Mouse (Mus musculus) CH12.LX (cell line): ENCODE results near the gene Gm20388.

ENCODE experiments used
- CTCF ChIP-seq, 2 experiments: IDR thresholded peaks in 1 of 2; conservative IDR thresholded peaks in 1 of 2; 2 replicates each; pipeline ENCODE4 v1.5.1; 2011 to 2012; ENCODE audit warnings: low read depth in 2 of 2, low read length in 2 of 2, improper control_type of control experiment in 1 of 2, inconsistent platforms in 1 of 2, mild to moderate bottlenecking in 1 of 2, moderate library complexity in 1 of 2
- ETS1 ChIP-seq: conservative IDR thresholded peaks from 2 replicates; pipeline ENCODE4 v1.6.1; 2012; ENCODE audit warnings: low read depth, mild to moderate bottlenecking, inconsistent platforms, low read length, improper control_type of control experiment, moderate library complexity
- POLR2A ChIP-seq: IDR thresholded peaks from 2 replicates; pipeline ENCODE4 v1.6.1; 2011; ENCODE audit warnings: low read depth, mild to moderate bottlenecking, improper control_type of control experiment, low read length
- POLR2AphosphoS2 ChIP-seq: IDR thresholded peaks from 2 replicates; pipeline ENCODE4 v1.6.1; 2011; ENCODE audit warnings: low read depth, low read length, improper control_type of control experiment
- SMC3 ChIP-seq: IDR thresholded peaks from 2 replicates; pipeline ENCODE4 v1.6.1; 2011; ENCODE audit warnings: low read depth, low read length, improper control_type of control experiment
- USF1 ChIP-seq: IDR thresholded peaks from 2 replicates; pipeline ENCODE4 v1.6.1; 2014; ENCODE audit warnings: low read depth, mild to moderate bottlenecking, inconsistent platforms, low read length, improper control_type of control experiment

DNA sequence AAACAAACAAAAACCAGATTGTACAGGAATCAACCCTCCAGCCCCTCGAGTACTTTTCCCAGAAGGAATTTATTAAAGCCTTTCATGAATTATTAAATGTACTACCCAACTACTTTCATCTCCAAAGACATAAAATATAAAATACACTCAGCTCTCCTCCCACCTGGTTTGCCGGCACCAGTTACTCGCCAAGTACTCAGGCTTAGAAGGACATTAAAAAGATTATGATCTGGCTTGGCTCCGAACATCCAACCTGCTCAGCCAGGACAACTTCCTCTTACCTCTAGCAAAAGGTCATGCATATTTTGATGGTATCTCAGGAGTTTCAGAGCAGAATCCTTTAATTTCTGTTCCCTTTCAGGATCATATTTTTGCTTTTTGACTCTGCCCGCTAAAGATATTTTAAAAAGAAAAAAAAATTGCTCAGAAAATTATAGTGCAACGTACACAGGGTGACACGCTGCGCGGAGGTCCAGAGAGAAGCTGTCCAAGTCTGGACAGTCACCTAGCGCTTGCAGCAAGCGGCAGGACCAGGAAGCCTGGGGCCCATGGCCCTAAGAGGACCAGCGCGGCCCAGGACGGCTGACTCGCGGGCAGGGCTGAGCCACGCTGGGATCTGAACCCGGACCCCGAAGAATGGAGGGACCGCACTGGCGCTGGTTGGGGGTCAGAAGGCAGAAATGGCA is 3407.3 kb downstream of the Gm20388 start:
- TF ChIP-seq USF1 (no peak), ETS1 (no peak), POLR2A (no peak), CTCF (conservative IDR thresholded peaks at IDR 0.05 in 1 of 2, IDR thresholded peaks at IDR 0.05 in 1 of 2; ENCODE audit: low read depth in 2 of 2, low read length in 2 of 2) (no peak), SMC3 (no peak), POLR2AphosphoS2 (no peak)
